Mouse (Mus musculus) mouse embryonic stem cell (cell line): ENCODE measurements around the gene Gm49337.

Source experiments
- in situ Hi-C, 2 experiments: fragments of 300-500 bp; cut with MboI; formaldehyde crosslinking; loops; 1 replicate in 1 of 2; 3 replicates in 1 of 2; pipeline ENCODE4 v1.14.3; 2019 to 2020; ENCODE audit warnings: low sequenced_read_pairs in 2 of 2, low pct_unique_long_range_greater_than_20kb in 1 of 2, mixed read lengths in 1 of 2; ENCODE audit not compliant: unreplicated experiment in 1 of 2

Gene Gm49337

DNA sequence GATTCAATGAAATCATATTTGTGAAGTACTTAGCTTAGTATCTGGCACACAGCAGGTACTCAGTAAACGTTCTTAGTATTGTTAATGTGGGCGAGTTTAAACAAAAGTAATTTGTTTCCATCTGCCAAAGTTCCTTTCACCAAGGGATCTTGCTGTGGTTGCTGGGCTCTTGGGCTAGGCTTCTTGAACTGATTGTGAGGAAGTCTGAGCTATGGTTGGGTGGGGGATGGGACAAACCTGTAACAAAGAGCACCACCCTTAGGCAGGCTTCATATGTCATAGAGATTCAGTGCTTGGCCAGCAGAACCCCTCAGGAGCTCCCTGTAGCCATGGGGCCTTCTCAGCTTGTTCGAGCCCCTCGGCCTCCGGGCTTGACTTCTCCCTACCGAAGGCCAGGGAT lies at the start of gene Gm49337, which contains the start of gene 1700042G07Rik:
Gm49337 (plus strand) TSS at position 313 of the 400 bp plus-strand sequence.
1700042G07Rik (plus strand) TSS at position 301 of the 400 bp plus-strand sequence.
- in situ Hi-C loops, result no loop called here

DNA sequence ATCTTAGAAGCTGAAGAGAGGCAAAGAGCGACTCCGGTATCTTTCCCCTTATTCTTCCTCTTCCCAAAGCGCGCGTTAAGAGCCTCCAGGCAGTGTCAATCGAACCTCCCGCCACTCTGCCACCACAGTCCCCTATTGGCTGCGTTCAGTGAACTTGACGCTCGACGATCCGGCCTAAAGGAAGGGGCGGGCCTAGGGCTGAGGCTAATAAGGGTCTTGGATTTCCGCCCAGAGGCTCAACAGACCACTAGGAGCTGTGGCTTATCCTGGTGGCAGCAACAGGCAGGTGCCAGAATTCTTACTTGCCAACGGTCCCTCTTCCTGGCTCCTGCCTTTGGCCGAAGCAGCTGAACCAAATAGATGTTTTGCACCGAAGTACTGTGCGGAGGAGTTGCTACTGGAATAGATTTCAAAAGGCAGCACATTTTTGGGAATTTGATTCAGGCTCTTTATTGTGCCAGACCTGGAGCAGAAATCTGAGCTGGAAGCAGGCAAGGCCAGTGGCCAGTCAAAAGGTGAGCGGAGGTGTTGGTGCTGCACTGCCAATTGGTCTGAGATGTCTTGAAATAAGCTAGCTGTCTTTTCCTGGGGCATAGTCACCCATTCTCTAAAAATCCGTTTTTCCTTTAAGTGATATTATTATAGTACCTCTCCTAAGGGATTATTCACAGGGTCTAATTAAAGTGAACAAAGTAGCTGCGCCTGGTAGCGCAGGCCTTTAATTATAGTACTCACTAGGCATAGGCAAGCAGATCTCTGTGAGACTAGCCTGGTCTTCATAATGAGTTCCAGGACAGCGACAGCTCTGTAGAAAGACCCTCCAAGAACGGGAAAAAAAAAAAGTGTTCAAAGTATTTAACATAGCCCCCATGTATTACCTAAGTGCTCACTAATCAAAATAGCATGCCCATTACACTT lies 49.3 kb upstream of the Gm49337 start, which contains the start of the genes Rad54l and Pomgnt1:
Rad54l (minus strand) TSS at position 89 of the 918 bp plus-strand sequence.
Pomgnt1 (plus strand) TSS at position 239 of the 918 bp plus-strand sequence.
- in situ Hi-C loops, result no loop called here

DNA sequence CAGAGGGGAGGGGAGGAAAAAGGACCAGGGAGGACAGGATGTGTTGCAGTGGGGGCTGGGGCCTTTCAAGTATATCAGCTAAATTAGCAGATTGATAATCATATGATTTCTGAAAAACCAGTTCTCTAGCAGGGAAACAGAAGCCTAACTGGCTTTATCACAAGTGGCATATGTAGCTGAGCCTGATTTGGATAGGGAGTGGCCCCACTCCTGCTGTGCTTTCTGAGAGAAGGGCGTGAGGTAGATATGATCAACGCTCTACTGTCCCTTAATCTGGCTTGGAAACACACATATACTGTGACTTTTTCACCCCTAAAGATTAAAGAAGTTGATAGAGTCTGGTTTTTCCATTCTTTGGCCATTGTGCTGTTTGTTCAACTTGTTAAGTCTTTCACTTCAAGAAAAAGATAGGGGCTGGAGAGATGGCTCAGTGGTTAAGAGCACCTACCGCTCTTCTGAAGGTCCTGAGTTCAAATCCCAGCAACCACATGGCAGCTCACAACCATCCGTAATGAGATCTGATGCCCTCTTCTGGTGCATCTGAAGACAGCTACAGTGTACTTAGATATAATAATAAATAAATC lies 47.3 kb upstream of the Gm49337 start:
- in situ Hi-C loops, result no loop called here

DNA sequence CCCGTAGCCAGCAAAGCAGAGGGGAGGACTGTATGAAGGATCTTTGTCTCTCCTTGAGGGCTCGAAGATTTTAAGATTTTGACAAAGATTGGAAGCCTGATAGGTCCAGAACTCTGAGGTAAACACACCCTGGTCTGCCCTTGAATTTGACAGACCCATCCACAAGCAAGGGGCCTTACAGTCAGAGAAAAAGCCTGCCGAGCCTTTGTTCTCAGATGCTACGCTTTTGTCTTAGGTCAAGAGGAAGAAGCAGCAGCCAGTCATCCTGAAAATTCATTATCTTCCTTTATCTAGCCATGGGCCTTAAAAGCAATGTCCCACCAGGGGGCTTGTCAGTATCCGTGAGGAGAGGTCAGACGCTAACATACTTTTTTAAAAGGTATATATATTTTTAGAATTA lies 45.2 kb upstream of the Gm49337 start:
- in situ Hi-C loops, result no loop called here

DNA sequence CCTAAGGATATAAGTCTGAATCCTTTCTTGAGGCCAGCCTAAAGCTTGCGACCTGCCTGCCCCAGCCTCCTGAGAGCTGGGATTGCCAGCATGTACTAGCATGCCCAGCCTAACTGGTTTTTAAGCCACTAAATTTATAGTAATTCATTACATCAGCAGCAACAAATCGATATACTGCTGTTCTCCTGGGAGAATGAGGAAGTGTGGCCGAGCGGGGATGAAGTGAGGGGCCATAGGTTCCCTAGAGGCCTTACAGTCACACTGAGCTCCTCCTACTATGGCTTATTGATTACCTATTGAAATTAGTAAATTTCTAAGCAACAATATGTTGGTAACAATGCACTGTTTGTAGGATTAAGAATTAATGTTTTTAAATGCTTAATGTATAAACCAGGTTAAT lies 40.1 kb upstream of the Gm49337 start:
- in situ Hi-C loops, result no loop called here

DNA sequence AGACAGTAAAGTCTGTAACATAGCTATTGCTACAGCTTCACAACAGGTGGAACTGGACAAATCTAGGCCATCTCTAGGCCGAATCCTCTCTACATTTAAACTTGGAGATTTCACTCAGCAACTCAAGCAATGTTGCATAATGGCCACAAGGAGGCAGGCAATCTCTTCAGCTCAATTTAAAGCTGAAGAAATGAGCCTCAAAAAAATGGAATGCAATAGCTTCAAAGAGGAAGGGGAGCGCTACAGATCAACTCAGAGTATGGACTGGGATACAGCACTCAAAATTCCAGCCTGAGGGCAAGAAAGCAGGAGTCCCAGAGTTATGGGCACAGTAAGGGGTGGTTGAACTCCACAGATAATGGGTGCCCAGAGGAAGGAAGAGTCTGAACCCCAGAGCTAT lies 38.2 kb upstream of the Gm49337 start:
- in situ Hi-C loops, result no loop called here

DNA sequence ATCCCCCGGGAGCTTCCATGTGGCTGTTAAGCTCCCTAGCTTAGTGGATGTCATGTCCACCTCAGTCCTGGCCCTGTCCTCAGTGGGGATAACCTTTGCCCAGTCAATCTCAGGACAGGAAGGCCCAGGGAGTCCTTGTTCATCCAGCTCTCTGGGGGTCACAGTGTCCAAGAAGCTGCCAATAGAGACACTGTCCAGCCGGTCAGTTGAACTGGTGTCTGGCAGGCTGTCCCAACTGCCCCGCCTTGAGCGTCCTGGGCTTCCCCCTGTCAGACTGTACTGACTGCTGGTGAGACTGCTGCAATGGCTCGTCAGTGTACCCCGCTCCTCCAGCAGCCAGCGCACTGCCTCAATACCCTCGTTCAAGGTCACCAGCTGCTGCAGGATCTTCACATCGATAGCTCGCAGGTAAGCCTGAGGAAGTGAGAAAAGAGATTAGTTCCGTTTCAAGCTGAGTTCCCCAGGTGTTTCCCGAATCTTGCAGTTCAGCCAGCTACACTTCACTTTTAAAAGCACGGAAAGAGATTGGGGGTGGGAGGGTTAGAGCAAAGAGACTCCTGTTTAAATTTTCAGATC lies 35.7 kb upstream of the Gm49337 start:
- in situ Hi-C loops, result no loop called here

DNA sequence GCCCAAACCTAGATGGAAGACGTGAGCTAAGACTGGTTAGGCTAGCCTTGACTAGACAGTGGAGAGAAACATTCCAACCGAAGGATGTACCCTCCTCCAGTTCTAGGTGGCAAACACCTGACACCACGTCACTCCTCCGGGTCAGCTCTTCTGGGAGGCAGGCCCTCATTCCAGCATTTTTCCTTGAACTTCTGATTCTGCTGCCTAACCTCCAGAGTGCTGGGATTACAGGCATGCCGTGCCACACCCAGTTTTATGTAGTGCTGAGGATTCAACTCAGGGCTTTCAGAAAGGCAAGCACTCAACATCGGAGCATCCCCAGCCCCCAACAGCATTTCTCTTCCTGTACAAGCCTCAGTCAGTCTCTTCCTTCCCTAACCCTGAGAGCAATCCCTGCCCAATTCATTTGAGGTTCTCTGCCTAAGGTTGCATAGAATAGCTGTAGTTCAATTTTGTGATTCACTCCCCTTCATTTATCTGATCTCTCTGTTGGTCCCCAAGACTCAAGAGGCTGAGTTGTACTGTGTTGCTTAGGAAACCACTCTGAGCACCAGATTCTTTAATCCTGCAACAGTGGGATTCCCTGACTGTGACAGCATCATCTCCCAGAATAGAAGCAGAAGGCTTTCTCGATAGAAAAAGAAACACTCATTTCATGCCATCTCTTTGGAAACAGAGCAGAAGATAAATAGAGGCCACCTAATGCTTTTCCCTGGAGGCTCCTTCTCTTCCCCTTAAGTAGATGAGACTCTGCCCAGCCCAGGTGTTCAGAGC lies 32.2 kb upstream of the Gm49337 start:
- in situ Hi-C loops, result no loop called here

DNA sequence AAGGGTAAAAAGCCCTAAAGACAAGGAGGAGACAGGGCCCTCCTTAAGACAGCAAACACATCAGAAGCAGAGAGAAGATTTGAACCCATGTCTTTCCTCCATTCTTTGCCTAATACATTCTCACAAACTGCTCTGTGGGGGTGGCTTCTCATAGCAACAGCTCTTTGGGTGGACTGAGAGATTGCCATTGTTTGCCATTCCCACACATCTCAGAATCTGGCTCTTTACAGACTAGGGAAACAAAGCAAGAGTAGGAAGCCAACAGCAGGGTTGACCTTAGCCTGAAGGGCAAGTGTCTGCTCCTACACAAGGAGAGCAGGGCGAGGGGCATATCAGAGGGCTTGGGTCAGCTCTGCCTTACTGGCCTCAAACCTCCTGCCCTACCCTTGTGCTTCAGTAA lies 31.4 kb upstream of the Gm49337 start:
- in situ Hi-C loops, result no loop called here

DNA sequence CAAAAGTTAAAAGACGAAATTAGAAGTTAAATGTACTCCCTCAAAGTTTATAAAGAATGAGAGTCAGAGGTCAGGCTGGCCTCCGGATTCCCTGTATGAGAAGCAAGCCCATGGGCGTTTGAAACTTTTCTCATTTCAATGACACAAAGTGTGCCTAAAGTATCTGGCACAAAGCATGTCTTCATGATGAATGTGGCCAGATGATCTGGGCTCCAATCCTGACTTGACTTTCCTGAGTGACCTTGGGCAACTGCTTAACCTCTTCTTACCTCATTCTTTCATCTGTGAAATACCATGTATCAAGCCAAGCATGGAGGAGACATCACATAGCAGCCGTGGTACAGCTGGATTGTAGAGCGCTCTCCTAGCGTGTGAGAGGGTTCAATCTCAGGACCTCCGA lies 30.9 kb upstream of the Gm49337 start:
- in situ Hi-C loops, result no loop called here

DNA sequence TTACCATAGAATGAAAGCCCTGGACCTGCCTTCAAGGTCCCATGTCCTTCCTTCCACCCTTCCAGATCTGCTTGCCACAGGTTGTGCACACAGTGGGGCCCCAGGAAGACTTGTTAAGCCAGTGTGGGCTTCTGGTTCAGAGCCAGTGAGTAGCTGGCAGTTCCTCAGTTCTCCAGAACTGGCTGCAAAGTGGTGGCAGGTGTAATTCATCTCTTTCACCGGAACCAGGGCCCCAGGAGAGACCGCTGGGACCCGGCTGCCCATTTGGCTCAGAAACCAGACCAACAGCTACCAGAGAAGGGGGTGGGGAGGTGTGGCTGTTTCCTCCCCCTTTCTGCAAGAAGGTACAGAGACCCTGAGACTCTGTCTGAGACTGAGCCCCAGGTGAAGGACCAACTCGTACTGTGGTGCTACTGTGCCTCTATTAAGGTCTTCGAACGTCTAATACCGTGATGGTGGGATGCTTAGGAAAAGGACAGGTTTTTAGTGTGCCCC lies 29.8 kb upstream of the Gm49337 start:
- in situ Hi-C loops, result no loop called here

DNA sequence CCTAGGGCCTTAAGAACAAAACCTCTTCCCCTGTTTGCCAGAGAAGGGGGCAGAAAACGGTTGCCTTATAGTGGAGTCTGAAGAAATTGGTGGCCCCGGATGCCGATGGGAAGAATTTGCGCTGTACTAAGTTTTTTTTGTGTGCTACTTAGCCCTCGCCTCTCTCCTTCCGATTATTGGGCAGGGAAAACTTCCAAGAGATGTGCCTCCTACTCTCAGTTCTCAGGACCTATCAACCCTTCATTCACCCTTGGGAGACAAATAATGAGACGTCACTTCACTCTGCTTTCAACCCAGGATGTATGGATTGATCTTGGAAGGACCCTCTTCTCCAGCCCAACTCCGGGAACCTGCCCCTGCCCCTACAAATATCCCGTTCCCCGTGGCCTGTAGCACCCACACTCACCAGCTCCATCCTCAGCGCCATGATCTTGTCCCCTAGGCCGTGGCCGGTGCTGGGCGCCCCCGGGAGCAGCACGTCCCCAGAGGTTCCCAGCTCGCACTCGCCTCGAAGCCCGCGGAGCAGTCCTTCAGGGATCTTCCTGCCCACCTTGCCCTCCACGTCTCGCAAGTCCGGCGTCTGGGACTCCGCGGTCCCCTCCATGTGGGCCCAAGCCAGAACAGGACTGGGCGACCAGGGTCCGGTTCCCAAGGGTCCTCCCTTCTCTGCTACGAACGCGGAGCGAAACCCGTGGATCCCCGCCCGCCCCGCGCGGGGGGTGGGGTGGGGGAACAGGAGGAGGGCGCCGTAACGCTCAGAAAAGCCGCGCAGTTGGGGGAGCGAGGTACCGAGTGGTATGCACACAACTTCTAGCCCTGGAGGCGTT lies 29.1 kb upstream of the Gm49337 start:
- in situ Hi-C loops, result no loop called here

DNA sequence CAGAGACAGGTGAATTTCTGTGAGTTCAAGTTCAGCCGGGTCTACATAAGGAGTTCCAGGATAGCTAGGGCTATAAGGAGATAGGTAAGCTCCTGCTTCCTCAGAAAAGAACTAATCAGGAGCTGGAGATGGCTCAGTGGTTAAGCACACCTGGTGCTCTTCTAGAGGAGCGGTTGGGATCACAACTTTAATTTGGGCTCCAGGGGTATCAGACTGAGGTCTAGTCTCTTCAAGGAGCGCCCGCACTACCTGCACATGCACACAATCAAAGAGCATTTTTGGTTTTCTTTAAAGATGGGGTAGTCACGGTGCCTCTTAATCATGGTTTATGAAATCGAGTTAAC lies 23.4 kb upstream of the Gm49337 start:
- in situ Hi-C loops, result no loop called here

DNA sequence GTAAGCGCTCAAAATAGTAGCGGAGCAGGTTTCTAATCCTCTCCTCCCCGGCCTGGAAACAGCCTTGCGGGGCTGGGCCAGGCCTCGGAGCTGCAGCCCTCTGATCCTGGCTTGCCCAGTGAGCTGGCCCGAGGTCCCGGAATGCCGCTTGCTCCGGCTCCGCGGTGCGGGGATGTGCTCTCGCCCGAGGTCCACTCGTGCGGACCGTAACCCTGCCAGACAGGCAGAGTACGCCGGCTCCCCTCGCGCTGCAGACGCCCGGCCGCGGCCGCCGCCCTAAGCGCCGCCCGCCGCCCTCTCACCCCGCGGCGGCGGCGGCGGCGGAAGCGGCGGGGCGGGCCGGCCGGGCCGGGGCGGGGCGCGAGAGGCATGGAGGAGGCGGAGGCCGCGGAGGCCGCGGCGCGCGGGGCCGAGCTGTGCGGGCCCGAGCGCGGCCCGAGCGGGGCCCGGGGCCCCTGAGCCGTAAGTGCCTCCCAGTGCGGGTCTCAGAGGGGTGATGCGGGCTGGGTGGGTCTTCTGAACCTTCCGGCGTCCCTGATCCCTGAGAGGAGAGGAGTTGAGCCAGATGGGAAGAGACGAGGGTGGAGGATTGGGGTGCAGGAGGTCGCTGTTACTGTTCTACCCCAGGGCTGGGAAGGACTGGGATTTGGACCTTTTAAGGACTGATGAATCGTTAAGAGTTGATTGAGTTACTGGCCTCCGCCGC lies 22.9 kb upstream of the Gm49337 start:
- in situ Hi-C loops, result no loop called here

DNA sequence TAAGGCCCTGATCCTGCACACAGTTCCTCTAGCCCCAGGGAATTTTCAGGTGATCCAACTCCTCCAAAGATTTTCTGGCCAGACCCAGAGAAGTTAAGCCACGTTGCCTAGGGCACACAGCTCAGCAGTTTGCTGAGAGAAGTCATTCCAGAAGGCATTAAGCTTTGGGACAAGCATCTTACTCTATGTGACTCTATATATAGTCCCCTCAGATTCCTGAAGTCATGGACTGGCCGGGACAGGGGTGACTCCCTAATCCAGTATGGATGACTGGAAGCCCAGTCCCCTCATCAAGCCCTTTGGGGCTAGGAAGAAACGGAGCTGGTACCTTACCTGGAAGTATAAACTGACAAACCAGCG lies 22.3 kb upstream of the Gm49337 start:
- in situ Hi-C loops, result no loop called here

DNA sequence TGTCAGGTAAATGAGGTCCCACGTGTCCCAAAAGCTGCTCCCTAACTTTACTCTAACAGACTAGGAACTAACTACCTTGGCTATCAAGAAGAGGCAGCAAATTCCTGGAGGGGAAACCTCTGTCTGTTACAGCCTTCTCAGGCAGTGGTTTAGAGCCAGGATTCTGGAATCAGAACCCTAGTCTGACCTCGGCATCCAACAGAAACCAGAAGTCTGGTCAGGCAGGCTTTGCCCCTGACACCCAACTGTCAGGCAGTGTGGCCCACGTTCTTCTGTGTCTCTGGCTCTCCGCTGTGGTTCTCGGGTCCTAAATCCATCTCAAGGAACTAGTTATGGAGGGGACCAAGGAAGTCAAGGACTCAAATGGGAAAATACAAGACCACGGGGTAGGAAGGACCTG lies 21.9 kb upstream of the Gm49337 start, which contains the start of gene Lurap1:
Lurap1 (minus strand) TSS at position 101 of the 400 bp plus-strand sequence.
- in situ Hi-C loops, result no loop called here

DNA sequence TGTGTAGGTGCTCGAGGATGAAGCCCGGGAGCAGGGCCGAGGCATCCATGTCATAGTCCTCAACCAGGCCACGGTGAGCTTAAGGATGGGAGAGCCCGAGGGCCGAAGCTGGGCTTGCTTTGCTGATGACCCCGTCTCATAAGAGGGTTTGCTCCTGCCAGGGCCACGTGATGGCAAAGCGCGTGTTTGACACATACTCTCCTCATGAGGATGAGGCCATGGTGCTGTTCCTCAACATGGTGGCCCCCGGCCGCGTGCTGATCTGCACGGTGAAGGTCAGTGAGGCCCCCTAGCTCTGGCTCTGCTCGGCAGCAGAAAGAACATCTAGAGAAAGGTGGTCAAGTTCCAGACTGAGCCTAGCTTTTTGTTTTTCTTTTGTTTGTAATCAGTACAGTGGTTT lies 20.5 kb upstream of the Gm49337 start:
- in situ Hi-C loops, result no loop called here
